Mouse (Mus musculus): ENCODE measurements around the gene Stat5b.
A peak's percentile ranks its signal among the peaks of the same experiment; 100 is the strongest.

The Stat5b gene

GRCm38 (mm10) chr11:100850038-100850777 is at the start of gene Stat5b:
Stat5b (minus strand) TSS chr11:100850724.
- peak; percentile 84 for DNase-seq

GRCm38 (mm10) chr11:100898441-100899199 is 48.1 kb upstream of the Stat5b start:
- DNase-seq, result no peak

- DNase-seq, result no peak
These were observed 47.0 kb upstream of the Stat5b start for GRCm38 (mm10) chr11:100897294-100898231.

GRCm38 (mm10) chr11:100896078-100896477 is 45.6 kb upstream of the Stat5b start:
- no peak for DNase-seq

- no peak for DNase-seq
These were observed 43.8 kb upstream of the Stat5b start for GRCm38 (mm10) chr11:100894146-100894918.

- peak; percentile 96 for DNase-seq
These were observed 43.0 kb upstream of the Stat5b start for GRCm38 (mm10) chr11:100893482-100893881.

GRCm38 (mm10) chr11:100892435-100892834 is 41.9 kb upstream of the Stat5b start:
- DNase-seq, result no peak

GRCm38 (mm10) chr11:100891256-100892123 is 41.0 kb upstream of the Stat5b start:
- peak; percentile 59 for DNase-seq

- DNase-seq, result peak; percentile 78
These were observed 40.0 kb upstream of the Stat5b start for GRCm38 (mm10) chr11:100890481-100890880.

GRCm38 (mm10) chr11:100888348-100888820 is 37.9 kb upstream of the Stat5b start:
- no peak for DNase-seq

GRCm38 (mm10) chr11:100887764-100888163 is 37.2 kb upstream of the Stat5b start:
- DNase-seq, result no peak

GRCm38 (mm10) chr11:100887236-100887635 is 36.7 kb upstream of the Stat5b start:
- no peak for DNase-seq

- DNase-seq, result no peak
These were observed 35.7 kb upstream of the Stat5b start for GRCm38 (mm10) chr11:100886188-100886740.

- no peak for DNase-seq
These were observed 34.9 kb upstream of the Stat5b start for GRCm38 (mm10) chr11:100885472-100885871.

- DNase-seq, result no peak
These were observed 33.1 kb upstream of the Stat5b start for GRCm38 (mm10) chr11:100883640-100884039.

GRCm38 (mm10) chr11:100879321-100880078 is 29.0 kb upstream of the Stat5b start:
- DNase-seq, result no peak

GRCm38 (mm10) chr11:100875761-100876160 is 25.2 kb upstream of the Stat5b start:
- no peak for DNase-seq

GRCm38 (mm10) chr11:100870968-100871350 is 20.4 kb upstream of the Stat5b start:
- no peak for DNase-seq

GRCm38 (mm10) chr11:100870256-100870967 is 19.9 kb upstream of the Stat5b start:
- DNase-seq, result no peak
